Mouse (Mus musculus): ENCODE results near the gene Il22ra1.
A peak's percentile ranks its signal among the peaks of the same experiment; 100 is the strongest.
"Not testable (repeated sequence)": the region's sequence is repeated elsewhere in the genome, so short reads cannot be mapped to it uniquely, and the experiment has no call there.

The Il22ra1 gene

DNA sequence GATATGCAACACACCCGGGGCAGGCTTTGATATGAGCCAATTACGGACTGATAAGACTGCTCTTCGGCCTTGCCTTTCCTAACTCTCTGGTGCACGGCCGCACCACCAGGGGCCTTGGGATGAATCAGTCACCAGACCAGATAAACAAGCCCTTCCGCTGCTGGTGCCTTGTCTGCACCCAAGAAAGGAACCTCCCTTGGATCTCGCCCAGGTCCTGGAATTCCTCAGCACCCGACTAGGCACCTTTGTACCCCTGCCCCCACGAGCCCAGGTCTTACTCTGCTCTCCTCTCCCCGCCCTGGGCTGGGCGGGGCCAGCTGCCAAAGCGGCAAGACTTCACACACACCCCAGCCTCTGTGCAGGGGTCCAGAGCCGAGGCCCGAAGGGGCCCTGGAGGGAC is at the start of gene Il22ra1:
TSS of gene Il22ra1 (plus strand) at position 356 of the 400 bp plus-strand sequence.
- DNase-seq (ENCODE audit: low spot score), result no peak

GRCm38 (mm10) chr4:135679316-135679715 is 48.7 kb upstream of the Il22ra1 start:
- DNase-seq (ENCODE audit: low spot score), result no peak

- DNase-seq (ENCODE audit: low spot score), result no peak
Observed at GRCm38 (mm10) chr4:135681789-135682188, 46.2 kb upstream of the Il22ra1 start.

DNA sequence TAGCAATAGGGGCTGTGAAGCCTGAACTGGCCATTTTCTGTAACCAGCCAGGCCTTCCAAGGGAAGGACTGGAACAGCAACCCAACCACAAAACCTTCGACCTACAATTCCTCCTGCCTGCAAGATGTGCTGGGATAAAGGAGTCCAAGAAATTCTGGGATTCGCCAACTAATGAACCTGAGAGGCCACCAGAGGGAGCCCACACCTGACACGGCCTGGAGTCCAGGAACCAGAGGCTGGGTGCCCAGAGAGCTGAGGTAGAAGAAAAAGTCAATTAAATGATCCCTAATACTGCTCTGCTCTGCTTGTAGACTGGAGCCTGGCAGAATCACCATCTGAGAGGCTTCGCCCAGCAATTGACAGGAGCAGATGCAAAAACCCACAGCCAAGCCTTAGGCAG is 44.4 kb upstream of the Il22ra1 start:
- DNase-seq (ENCODE audit: low spot score), result peak; percentile 71

DNA sequence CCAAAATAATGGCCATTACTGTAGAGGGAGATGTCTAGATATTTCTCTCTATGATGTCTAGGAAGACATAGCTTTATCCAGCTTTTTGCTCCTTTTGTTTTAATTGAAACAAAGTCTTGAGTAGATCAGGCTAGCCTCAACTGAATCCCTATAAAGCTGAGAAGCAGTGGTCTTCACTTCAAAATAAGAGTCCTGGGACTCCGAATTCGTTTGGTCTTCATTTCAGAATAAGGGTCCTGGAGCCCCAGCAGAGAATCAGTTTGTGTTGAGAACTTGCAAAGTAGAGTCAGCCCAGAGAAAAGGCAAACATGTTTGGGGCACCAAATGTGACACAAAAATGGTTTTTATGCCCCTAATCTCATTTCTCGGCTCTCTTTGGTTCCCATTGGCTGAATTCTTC is 43.2 kb upstream of the Il22ra1 start:
- DNase-seq (ENCODE audit: low spot score), result peak; percentile 73

GRCm38 (mm10) chr4:135685906-135686567 is 41.9 kb upstream of the Il22ra1 start, which contains the start of gene Ifnlr1:
Gene Ifnlr1, plus strand, starts transcription at chr4:135686287.
- DNase-seq (ENCODE audit: low spot score), result peak; percentile 69

- DNase-seq (ENCODE audit: low spot score), result peak; percentile 47
Observed at GRCm38 (mm10) chr4:135686568-135686953, 41.4 kb upstream of the Il22ra1 start.

- DNase-seq (ENCODE audit: low spot score), result no peak
Observed at GRCm38 (mm10) chr4:135689797-135690196, 38.2 kb upstream of the Il22ra1 start.

DNA sequence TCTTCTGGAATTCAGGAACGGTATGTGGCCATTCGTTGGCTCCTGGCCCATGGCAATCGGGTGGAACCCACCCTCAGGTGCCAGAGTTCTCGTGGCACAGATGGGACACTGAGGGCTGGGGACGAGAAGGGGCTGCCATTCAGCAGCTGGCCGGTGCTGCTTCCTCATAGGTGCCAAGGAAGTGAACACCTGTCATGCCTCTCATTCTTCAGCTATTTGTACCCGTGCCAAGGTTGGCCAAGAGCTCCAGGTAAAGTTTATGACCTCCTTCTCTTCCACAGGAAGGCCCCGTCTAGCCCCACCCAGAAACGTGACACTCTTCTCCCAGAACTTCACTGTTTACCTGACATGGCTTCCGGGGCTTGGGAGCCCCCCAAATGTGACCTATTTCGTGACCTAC is 37.7 kb upstream of the Il22ra1 start:
- no peak for DNase-seq (ENCODE audit: low spot score)

- DNase-seq (ENCODE audit: low spot score), result no peak
Observed at GRCm38 (mm10) chr4:135692916-135693315, 35.1 kb upstream of the Il22ra1 start.

- DNase-seq (ENCODE audit: low spot score), result no peak
Observed at GRCm38 (mm10) chr4:135698498-135698897, 29.5 kb upstream of the Il22ra1 start.

DNA sequence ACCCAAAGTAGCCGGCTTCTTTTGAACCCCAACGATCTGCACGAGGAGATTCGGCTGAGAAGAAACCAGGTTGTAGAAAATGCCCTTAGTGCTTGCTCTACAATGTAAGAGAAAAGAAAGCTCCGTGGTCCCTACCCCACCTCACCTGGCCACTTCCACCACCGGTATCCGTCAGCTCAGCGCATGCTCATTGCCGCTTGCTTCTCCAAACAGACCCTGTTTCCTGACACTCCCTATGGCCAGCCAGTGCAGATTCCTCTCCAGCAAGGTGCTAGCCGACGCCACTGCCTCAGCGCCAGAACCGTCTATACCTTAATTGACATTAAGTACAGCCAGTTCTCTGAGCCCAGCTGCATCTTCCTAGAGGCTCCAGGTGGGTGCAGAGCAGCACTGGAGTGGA is 24.5 kb upstream of the Il22ra1 start:
- DNase-seq (ENCODE audit: low spot score), result no peak

GRCm38 (mm10) chr4:135704016-135704415 is 24.0 kb upstream of the Il22ra1 start:
- DNase-seq (ENCODE audit: low spot score), result no peak

DNA sequence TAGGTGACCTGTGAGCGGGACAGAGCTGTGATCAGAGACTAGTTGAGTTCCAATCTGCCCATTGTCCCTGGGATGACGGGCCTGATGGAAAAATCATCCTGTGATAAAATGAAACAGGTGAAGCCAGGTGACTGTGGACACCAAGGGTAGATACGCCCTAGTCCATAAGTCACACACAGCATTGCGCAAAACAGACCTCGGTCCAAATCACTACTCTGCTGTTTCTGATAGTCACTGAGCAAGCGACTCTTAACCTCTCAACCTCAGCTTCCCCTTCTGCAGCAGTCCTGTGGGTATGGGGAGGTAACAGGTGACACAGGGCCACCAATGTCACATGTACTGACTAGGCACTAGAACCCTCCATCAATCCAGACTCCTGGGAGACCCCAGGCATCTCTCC is 21.9 kb upstream of the Il22ra1 start:
- no peak for DNase-seq (ENCODE audit: low spot score)

DNA sequence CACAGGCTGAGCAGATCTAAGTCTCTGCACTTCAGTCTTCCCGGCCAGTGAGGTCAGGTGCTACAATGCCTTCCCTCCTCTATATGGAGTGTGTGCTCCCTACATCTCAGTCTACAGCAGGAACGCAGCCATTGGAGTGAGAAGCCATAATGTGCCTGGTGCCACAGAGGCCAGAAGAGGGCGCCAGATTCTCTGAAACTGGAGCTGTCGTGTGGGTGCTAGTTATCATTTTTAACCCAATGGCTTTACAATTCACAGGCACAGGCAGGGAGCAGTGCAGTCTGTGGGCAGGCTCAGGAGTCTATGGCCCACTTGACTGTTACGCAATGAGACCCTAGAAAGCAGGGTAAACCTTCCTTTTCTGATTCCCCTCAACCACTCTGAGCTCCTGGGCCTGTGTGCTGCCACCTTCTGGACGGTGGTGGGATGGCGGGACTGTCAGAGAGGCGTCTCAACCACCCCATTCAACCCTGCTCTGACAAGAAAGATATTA is 18.9 kb upstream of the Il22ra1 start:
- peak; percentile 86 for DNase-seq (ENCODE audit: low spot score)

DNA sequence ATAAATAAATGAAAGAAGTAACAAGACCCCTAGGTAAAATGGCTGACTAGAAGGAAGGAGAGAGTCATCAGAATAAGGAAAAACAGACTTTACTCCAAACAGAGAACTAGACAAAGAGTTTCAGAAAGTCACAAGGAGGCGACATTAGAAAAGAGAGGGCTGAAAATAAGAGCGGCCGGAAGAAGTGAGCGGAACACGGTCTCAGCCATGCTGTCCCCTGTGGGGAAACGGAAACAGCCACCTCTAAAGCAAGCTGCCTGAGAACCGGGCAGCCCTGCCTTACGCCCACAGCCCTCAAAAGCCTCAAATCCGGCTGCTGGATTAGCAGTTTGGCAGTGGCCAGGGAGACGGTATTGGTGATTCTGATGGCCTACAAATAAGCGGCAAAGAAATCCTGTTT is 18.4 kb upstream of the Il22ra1 start:
- DNase-seq (ENCODE audit: low spot score), result no peak

DNA sequence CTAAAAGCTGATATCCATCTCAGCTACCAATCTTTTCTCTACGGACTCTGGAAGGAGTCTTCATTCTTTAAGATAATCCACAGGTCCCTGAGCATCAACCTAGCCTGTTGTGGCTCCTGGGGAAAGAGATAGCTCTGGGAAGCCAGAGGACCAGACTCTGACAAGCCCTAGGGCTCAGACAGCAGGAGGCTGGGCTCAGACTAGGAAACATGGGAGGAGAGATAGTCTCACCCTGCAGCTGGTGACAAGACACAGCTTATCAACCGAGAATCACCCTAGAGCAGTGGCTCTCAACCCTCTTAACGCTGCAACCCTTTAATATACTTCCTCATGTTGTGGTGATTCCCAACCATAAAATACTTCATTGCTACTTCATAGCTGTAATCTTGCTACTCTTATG is 17.6 kb upstream of the Il22ra1 start:
- no peak for DNase-seq (ENCODE audit: low spot score)

DNA sequence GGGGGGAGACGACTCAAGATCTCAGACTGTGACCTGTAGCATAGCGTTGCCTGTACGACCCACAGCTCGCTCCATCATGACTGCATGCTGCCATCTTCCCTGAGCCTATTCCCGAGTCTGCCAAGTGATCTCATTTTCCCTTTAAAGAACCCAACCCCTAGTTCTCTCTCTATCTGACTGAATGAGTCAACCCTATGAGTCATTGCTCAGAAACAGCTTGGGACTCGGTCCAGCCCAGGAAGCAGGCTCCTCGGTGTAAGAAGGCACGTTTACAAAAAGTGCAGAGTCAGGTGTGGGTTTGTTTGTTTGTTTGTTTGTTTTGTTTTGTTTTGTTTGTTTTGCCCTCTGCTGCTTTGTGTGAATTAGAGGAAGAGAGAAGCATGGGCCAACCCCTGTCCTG is 13.2 kb upstream of the Il22ra1 start:
- DNase-seq (ENCODE audit: low spot score), result no peak

DNA sequence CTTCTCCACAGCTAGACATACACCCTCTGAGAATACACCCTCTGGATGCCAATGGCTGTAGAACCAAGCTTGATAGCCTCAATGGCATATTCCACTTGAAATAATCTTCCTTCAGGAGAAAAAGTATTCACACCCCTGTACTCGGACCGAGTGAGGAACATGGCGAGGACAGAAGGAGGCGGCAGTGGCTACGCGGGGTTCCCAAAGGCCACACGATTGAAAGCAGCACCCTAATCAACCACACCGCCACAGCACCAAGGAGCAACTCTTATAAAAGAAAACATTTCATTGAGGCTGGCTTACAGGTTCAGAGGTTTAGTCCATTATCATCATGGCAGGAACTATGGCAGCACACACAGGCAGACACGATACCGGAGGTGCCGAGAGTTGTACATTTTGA is 11.5 kb upstream of the Il22ra1 start:
- not testable (repeated sequence) for DNase-seq (ENCODE audit: low spot score)

DNA sequence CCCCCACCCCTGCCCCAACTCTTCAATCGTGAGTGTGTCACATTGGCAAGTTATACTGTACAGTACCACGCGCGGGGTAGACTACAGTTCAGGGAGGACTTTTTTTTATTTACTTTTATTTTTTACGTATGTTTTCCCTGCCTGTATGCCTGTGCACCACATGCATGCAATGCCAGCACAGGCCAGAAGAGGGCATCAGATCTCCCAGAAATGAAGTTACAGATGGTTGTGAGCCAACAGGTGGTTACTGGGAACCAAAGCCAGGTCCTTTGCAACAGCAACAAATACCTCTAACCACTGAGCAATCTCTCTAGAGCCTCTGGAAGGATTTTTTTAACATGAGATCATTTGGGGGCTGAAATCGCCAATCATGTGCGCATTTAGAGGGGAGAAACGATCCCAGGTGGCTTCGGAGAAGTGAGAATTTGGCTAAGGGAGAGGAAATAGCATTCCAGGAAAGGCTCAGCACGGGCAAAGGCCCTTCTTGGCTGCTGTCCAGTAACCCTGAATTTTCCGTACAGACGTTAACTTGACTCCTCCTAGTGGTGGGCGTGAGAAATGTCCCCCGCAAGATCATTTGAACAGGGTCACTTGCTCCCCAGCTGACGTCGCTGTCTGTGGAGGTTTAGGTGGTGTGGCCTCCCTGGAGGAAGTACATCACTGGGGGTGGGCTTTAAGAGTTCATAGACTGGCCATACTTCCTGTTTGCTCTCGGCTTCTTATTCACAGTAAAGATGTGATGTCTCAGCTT is 5.3 kb upstream of the Il22ra1 start:
- DNase-seq (ENCODE audit: low spot score), result no peak

- DNase-seq (ENCODE audit: low spot score), result no peak
Observed at GRCm38 (mm10) chr4:135726416-135726815, 1.6 kb upstream of the Il22ra1 start.

- DNase-seq (ENCODE audit: low spot score), result no peak
Observed at GRCm38 (mm10) chr4:135730204-135730603, 2.2 kb downstream of the Il22ra1 start.

- DNase-seq (ENCODE audit: low spot score), result no peak
Observed at GRCm38 (mm10) chr4:135730951-135731350, 3.0 kb downstream of the Il22ra1 start.

Data from embryo, embryonic 10.5 days (tissue).